Mouse (Mus musculus) lung, embryonic 16.5 days (tissue): ENCODE data around the gene Vrk2. TPM values are rescaled to one million over a fixed set of nuclear protein-coding genes. Genes with fewer than 3 reads are reported as not detected.

Experiments used
- ATAC-seq: fragments of 200-750 bp; cut with Nextera tagmentation; 2 replicates; pipeline ENCODE4 v1.8.0; 2017; ENCODE audit warnings: low read depth, mild to moderate bottlenecking, moderate library complexity
- H3K27ac ChIP-seq: fragments of 300-500 bp; sonication (generic); 2 replicates; pipeline ENCODE4 v1.5.1; 2014; ENCODE audit warnings: mild to moderate bottlenecking, control low read depth, low read length
- H3K27me3 ChIP-seq: fragments of 300-500 bp; sonication (generic); 2 replicates; pipeline ENCODE4 v1.6.1; 2014; ENCODE audit warnings: low read depth, low read length, mixed read lengths; ENCODE audit not compliant: control insufficient read depth, insufficient read depth
- H3K36me3 ChIP-seq: fragments of 300-500 bp; sonication (generic); 2 replicates; pipeline ENCODE4 v1.6.1; 2014; ENCODE audit warnings: low read length; ENCODE audit not compliant: control insufficient read depth, insufficient read depth
- H3K4me1 ChIP-seq: fragments of 300-500 bp; sonication (generic); replicated peaks from 2 replicates; pipeline ENCODE4 v1.6.1; 2014; ENCODE audit warnings: low read length, mixed read lengths; ENCODE audit not compliant: control insufficient read depth, insufficient read depth
- H3K4me2 ChIP-seq: fragments of 300-500 bp; sonication (generic); 2 replicates; pipeline ENCODE4 v1.6.1; 2014; ENCODE audit warnings: low read depth, low read length, control low read depth
- H3K4me3 ChIP-seq: fragments of 300-500 bp; sonication (generic); 2 replicates; pipeline ENCODE4 v1.5.1; 2014; ENCODE audit warnings: mild to moderate bottlenecking, low read length, control low read depth
- H3K9ac ChIP-seq: fragments of 300-500 bp; sonication (generic); 2 replicates; pipeline ENCODE4 v1.6.1; 2014; ENCODE audit warnings: low read length, control low read depth
- H3K9me3 ChIP-seq: fragments of 300-500 bp; sonication (generic); 2 replicates; pipeline ENCODE4 v1.6.1; 2016; ENCODE audit warnings: low read length; ENCODE audit not compliant: control insufficient read depth
- WGBS: fragments of 180-500 bp; shearing (Covaris S2); extraction: QIAGEN DNeasy Blood & Tissue Kit; methylation state at CpG from one replicate; pipeline ENCODE4 v1.1.7; 2014; 5-methylcytosine and 5-hydroxymethylcytosine counted together
- polyA plus RNA-seq: library from polyadenylated mRNA; unstranded; fragments of >200 nt; fragmentation: Nextera tagmentation; extraction: Ambion mirVana; gene quantifications from 2 replicates; pipeline ENCODE4 v1.2.1, GENCODE M21; 2015

The Vrk2 gene
- polyA plus RNA-seq, 1 experiment from 2014 or later: 20.7 TPM

- Histone ChIP-seq H3K9me3 (peaks cover 3% of the 10 kb centered on the region; the same call in 1 of the 2 replicates), H3K36me3 (peaks cover 6% of the 10 kb centered on the region), H3K4me2 (no peak overlapping the region), H3K4me1 (no peaks in the 10 kb centered on the region), H3K4me3 (no peak overlapping the region), H3K27ac (no peak overlapping the region), H3K9ac (no peak overlapping the region), H3K27me3 (no peaks in the 10 kb centered on the region)
- 93% methylated on average over 1 of the region's 1 CpGs for WGBS
- no peak for ATAC-seq
Measured at GRCm38 (mm10) chr11:26450636-26451035, 143.2 kb downstream of the Vrk2 start.

GRCm38 (mm10) chr11:26449789-26450188 is 144.0 kb downstream of the Vrk2 start:
- no peak overlapping the region for H3K9ac ChIP-seq
- H3K36me3 ChIP-seq: peaks cover 6% of the 10 kb centered on the region
- H3K9me3 ChIP-seq: peaks cover 3% of the 10 kb centered on the region; the same call in 1 of the 2 replicates
- no peak overlapping the region for H3K4me2 ChIP-seq
- no peaks in the 10 kb centered on the region for H3K27me3 ChIP-seq
- H3K27ac ChIP-seq: no peak overlapping the region
- WGBS: 79% methylated on average over 3 of the region's 3 CpGs
- H3K4me3 ChIP-seq: no peak overlapping the region
- no peaks in the 10 kb centered on the region for H3K4me1 ChIP-seq
- no peak for ATAC-seq

- H3K4me3 ChIP-seq: no peak overlapping the region
- no peaks in the 10 kb centered on the region for H3K27me3 ChIP-seq
- ATAC-seq: no peak
- no peak overlapping the region for H3K27ac ChIP-seq
- peaks cover 3% of the 10 kb centered on the region; the same call in 1 of the 2 replicates for H3K9me3 ChIP-seq
- H3K9ac ChIP-seq: no peak overlapping the region
- 0 out of 2 replicates have a peak, but pooled peaks cover 3% of the 10 kb centered on the region for H3K36me3 ChIP-seq
- H3K4me1 ChIP-seq: no peaks in the 10 kb centered on the region
- H3K4me2 ChIP-seq: no peak overlapping the region
Measured at GRCm38 (mm10) chr11:26444374-26444773, 149.4 kb downstream of the Vrk2 start.

- no peak overlapping the region for H3K4me2 ChIP-seq
- no peak for ATAC-seq
- H3K36me3 ChIP-seq: no peaks in the 10 kb centered on the region; the same call in 1 of the 2 replicates
- 50% methylated on average over 1 of the region's 1 CpGs for WGBS
- H3K4me3 ChIP-seq: no peak overlapping the region
- no peaks in the 10 kb centered on the region for H3K9me3 ChIP-seq
- H3K27ac ChIP-seq: no peak overlapping the region
- H3K27me3 ChIP-seq: no peaks in the 10 kb centered on the region
- no peak overlapping the region for H3K9ac ChIP-seq
- H3K4me1 ChIP-seq: no peaks in the 10 kb centered on the region
Measured at GRCm38 (mm10) chr11:26441121-26441520, 152.7 kb downstream of the Vrk2 start.

- no peak overlapping the region for H3K9ac ChIP-seq
- H3K4me2 ChIP-seq: no peak overlapping the region
- no peaks in the 10 kb centered on the region for H3K9me3 ChIP-seq
- no peaks in the 10 kb centered on the region for H3K27me3 ChIP-seq
- H3K36me3 ChIP-seq: no peaks in the 10 kb centered on the region; the same call in 1 of the 2 replicates
- no peak for ATAC-seq
- no peak overlapping the region for H3K4me3 ChIP-seq
- H3K4me1 ChIP-seq: no peaks in the 10 kb centered on the region
- 84% methylated on average over 13 of the region's 13 CpGs for WGBS
- H3K27ac ChIP-seq: no peak overlapping the region
Measured at GRCm38 (mm10) chr11:26437818-26438217, 156.0 kb downstream of the Vrk2 start.

GRCm38 (mm10) chr11:26434229-26434628 is 159.6 kb downstream of the Vrk2 start:
- Histone ChIP-seq H3K27me3 (no peaks in the 10 kb centered on the region), H3K9me3 (no peaks in the 10 kb centered on the region), H3K4me1 (no peaks in the 10 kb centered on the region), H3K27ac (no peak overlapping the region), H3K36me3 (no peaks in the 10 kb centered on the region; the same call in 1 of the 2 replicates), H3K4me3 (no peak overlapping the region), H3K9ac (no peak overlapping the region), H3K4me2 (no peak overlapping the region)
- no peak for ATAC-seq

GRCm38 (mm10) chr11:26421472-26421871 is 172.3 kb downstream of the Vrk2 start:
- H3K4me1 ChIP-seq: no peaks in the 10 kb centered on the region
- no peak overlapping the region for H3K4me2 ChIP-seq
- no peak overlapping the region for H3K4me3 ChIP-seq
- H3K27me3 ChIP-seq: no peaks in the 10 kb centered on the region
- no peak overlapping the region for H3K9ac ChIP-seq
- no peaks in the 10 kb centered on the region for H3K36me3 ChIP-seq
- 71% methylated on average over 2 of the region's 2 CpGs for WGBS
- H3K27ac ChIP-seq: no peak overlapping the region
- no peaks in the 10 kb centered on the region for H3K9me3 ChIP-seq
- ATAC-seq: no peak

Other genes starting within 250 kb of the Vrk2 start
- gene Fancl, start 207.9 kb downstream of the Vrk2 start, polyA plus RNA-seq: 29.7 and 31.5 TPM in 2 replicates
- not detected in 2 replicates for gene Gm6899, start 758 bp downstream of the Vrk2 start, polyA plus RNA-seq